Comparison of ENCODE assay signal across 18 mouse cellular contexts in genomic region chr1:77404537-77404936, GRCm38 (mm10).
DNase-seq lines count a peak whose midpoint lies in the region; ATAC-seq lines count a peak whose summit lies in the region.
"Had no signal": no experiment of that assay in that cellular context is flagged by ENCODE, and none has a peak within 500 bp of the region (broad histone marks: within the 10 kb centered on the region; RNA-seq: fewer than 3 reads in every experiment).

No protein-coding gene starts in this region.

- H3K4me1 ChIP-seq in embryonic facial prominence, embryonic 14.5 days (ENCODE audit: control insufficient read depth, insufficient read depth, low read length) = peaks cover 35% of the 10 kb centered on the region
- H3K4me1 ChIP-seq in forebrain, embryonic 15.5 days = peaks cover 68% of the 10 kb centered on the region
- peaks cover 37% of the 10 kb centered on the region for H3K4me1 ChIP-seq in midbrain, embryonic 13.5 days (replicated peaks)

- H3K27me3 ChIP-seq in embryonic facial prominence, embryonic 14.5 days (replicated peaks; ENCODE audit: control insufficient read depth, insufficient read depth, low read length) = no peaks in the 10 kb centered on the region
- no peaks in the 10 kb centered on the region for H3K27me3 ChIP-seq in forebrain, embryonic 15.5 days
- H3K27me3 ChIP-seq in midbrain, embryonic 13.5 days = no peaks in the 10 kb centered on the region
- H3K27me3 ChIP-seq: liver, embryonic 15.5 days had no signal

- no peaks in the 10 kb centered on the region for H3K9me3 ChIP-seq in embryonic facial prominence, embryonic 14.5 days (ENCODE audit: control insufficient read depth, low read length)
- H3K9me3 ChIP-seq in forebrain, embryonic 15.5 days = no peaks in the 10 kb centered on the region
- no peaks in the 10 kb centered on the region for H3K9me3 ChIP-seq in midbrain, embryonic 13.5 days
- H3K9me3 ChIP-seq: liver, embryonic 15.5 days had no signal

- peak; percentile 32 for ATAC-seq in frontal cortex, adult (ENCODE audit: low TSS enrichment)
- no peak for ATAC-seq in embryonic facial prominence, embryonic 14.5 days (ENCODE audit: low read depth)
- ATAC-seq in forebrain, embryonic 15.5 days (replicated peaks) = no peak
- ATAC-seq in midbrain, embryonic 13.5 days = no peak
- ATAC-seq: forebrain, embryonic 14.5 days had no signal

- DNase-seq in frontal cortex, postnatal 36 days (ENCODE audit: low spot score in 2 of 2) = no peak
- peak; percentile 71 for DNase-seq in embryo, embryonic 10 days (ENCODE audit: low spot score)
- peak; percentile 66 for DNase-seq in embryonic facial prominence, embryonic 14.5 days (ENCODE audit: low spot score)
- DNase-seq in mesoderm, embryonic 11.5 days (ENCODE audit: low read depth, low spot score) = peak; percentile 57
- DNase-seq in urinary bladder, postnatal 36 days (ENCODE audit: low spot score in 2 of 2) = no peak
- DNase-seq: adrenal gland, adult 2 months; cerebellum, adult 2 months; kidney, adult 18-20 months; kidney, postnatal 10 days; left cerebral cortex, postnatal 4 days; midbrain, embryonic 14.5 days had no signal

- no peak overlapping the region for H3K4me3 ChIP-seq in embryonic facial prominence, embryonic 14.5 days (ENCODE audit: low read depth, low read length)
- no peak overlapping the region for H3K4me3 ChIP-seq in forebrain, embryonic 15.5 days
- no peak overlapping the region for H3K4me3 ChIP-seq in midbrain, embryonic 13.5 days (replicated peaks)
- H3K4me3 ChIP-seq: erythroblast, embryonic 14.5 days; left cerebral cortex, adult 2 months; liver, embryonic 15.5 days had no signal

- H3K27ac ChIP-seq in embryonic facial prominence, embryonic 14.5 days (replicated peaks; ENCODE audit: low read depth, low read length) = no peak overlapping the region
- H3K27ac ChIP-seq in forebrain, embryonic 15.5 days (replicated peaks) = no peak overlapping the region
- no peak overlapping the region for H3K27ac ChIP-seq in midbrain, embryonic 13.5 days
- H3K27ac ChIP-seq: left cerebral cortex, adult 2 months; liver, embryonic 15.5 days had no signal

- H3K36me3 ChIP-seq in embryonic facial prominence, embryonic 14.5 days (ENCODE audit: control insufficient read depth, insufficient read depth, low read length) = peaks cover 1% of the 10 kb centered on the region
- H3K36me3 ChIP-seq in forebrain, embryonic 15.5 days = no peaks in the 10 kb centered on the region
- H3K36me3 ChIP-seq in midbrain, embryonic 13.5 days = no peaks in the 10 kb centered on the region; the same call in 1 of the 2 replicates
- H3K36me3 ChIP-seq: liver, embryonic 15.5 days had no signal

- no peak overlapping the region for H3K9ac ChIP-seq in embryonic facial prominence, embryonic 14.5 days (ENCODE audit: low read depth, low read length)
- H3K9ac ChIP-seq in forebrain, embryonic 15.5 days (replicated peaks) = no peak overlapping the region
- no peak overlapping the region for H3K9ac ChIP-seq in midbrain, embryonic 13.5 days (replicated peaks)
- H3K9ac ChIP-seq: liver, embryonic 15.5 days had no signal

- 31% methylated on average over 10 of the region's 10 CpGs for WGBS in embryonic facial prominence, embryonic 14.5 days
- 77% methylated on average over 10 of the region's 10 CpGs for WGBS in forebrain, embryonic 15.5 days
- 82% methylated on average over 10 of the region's 10 CpGs for WGBS in midbrain, embryonic 13.5 days

- 0 out of 2 replicates have a peak overlapping the region, but pooled peaks have one; percentile 7 for H3K4me2 ChIP-seq in embryonic facial prominence, embryonic 14.5 days (ENCODE audit: low read depth, low read length)
- no peak overlapping the region for H3K4me2 ChIP-seq in forebrain, embryonic 15.5 days (replicated peaks)
- H3K4me2 ChIP-seq in midbrain, embryonic 13.5 days (replicated peaks) = no peak overlapping the region
- H3K4me2 ChIP-seq: liver, embryonic 15.5 days had no signal

Comparison
In these comparisons a context has a peak if more than half of its experiments do, and no peak if none do; other contexts are left out.
1. DNase-seq: peak in embryo, embryonic 10 days (single experiment), embryonic facial prominence, embryonic 14.5 days (single experiment) and mesoderm, embryonic 11.5 days (single experiment); none in frontal cortex, postnatal 36 days (0 of 2) and urinary bladder, postnatal 36 days (0 of 2).